Mouse (Mus musculus) cerebellum, adult 2 months (tissue): Measurements from ENCODE around the gene P2rx5.

ENCODE experiments used
- CTCF ChIP-seq: fragments of 200-500 bp; IDR thresholded peaks from 2 replicates; pipeline ENCODE4 v1.5.1; 2011; ENCODE audit warnings: low read depth, mild to moderate bottlenecking, control low read depth, low read length, moderate library complexity, borderline replicate concordance; ENCODE audit not compliant: insufficient read depth
- POLR2A ChIP-seq: fragments of 200-500 bp; IDR thresholded peaks from 2 replicates; pipeline ENCODE4 v1.6.1; 2011; ENCODE audit warnings: low read length, control low read depth, borderline replicate concordance; ENCODE audit not compliant: insufficient read depth

DNA sequence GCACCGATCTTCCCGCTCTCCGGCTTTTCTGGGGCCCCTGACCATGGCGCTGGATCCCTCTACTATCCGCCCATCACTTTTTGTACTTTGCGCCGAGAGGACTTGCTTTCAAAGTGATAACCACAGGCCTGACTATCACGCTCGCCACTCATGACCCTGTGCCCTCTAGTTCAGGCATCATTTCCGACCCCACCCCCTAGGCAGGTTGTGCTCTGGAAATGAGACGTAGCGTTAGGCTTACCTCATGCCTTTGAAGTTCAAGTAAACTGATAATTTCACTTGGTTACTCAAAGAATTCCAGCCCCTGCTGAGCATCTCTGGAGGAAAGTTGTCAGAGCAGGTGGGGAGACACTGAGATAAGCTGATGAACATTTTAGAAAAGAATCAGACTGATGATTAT lies 39.7 kb downstream of the P2rx5 start:
- TF ChIP-seq CTCF (no peak), POLR2A (no peak)
